Mouse (Mus musculus) liver, postnatal 0 days (tissue): ENCODE measurements at regions not wholly inside any gene's neighbourhood (a gene's known extent, or its start where the extent isn't known, plus 50 kb on each side); places are given as distances from the start of the nearest gene placed in this dataset.

Experiments
- CTCF ChIP-seq: sonication (generic); IDR thresholded peaks from 2 replicates; pipeline ENCODE4 v1.5.1; 2016; ENCODE audit warnings: antibody characterized with exemption, low read depth
- EP300 ChIP-seq: IDR thresholded peaks from 2 replicates; pipeline ENCODE4 v1.6.1; 2016; ENCODE audit warnings: antibody characterized with exemption, low read depth, mild to moderate bottlenecking

DNA sequence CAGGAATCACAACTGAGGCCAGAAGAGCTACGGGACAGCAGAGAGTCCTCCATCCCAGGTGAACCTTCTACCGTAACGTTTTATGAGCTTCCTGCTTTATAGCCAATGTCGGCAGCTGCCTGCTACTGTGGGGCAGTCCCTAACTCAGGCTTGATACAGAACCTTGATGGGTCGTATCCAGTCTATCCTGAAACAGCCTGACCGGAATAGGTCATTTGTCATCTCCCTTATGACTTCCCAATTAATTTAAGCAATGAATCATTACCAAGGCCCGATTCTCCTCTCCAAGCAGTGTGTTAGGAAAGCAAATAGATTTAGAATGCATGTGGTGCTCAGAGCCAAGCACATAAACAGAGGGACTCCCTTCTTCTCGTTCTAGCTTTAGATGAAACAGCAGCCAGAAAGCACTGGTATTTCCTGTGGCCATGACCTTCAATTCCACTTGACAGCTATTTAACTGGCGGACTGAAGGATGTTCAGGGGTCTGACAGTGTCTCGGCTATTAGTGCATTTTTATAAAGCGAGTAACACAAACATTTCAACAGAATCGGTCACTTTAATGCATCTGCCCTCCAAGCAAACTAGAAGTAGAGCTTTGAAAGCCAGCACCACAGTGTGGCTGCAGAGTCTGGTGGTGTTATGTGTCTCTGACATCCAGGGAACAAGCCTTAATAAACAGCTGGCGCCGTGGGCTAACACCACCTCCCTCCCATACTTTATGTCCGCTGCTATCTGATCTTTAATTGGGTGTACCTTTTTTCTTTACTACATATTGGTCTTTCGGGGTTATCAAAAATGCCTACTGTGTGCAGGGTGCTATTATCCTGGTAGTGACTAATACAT lies 165.4 kb downstream of the Barhl2 start:
- TF ChIP-seq CTCF = no peak
- no peak for TF ChIP-seq EP300
